Mouse (Mus musculus) CH12.LX (cell line): ENCODE measurements around the gene Strip1. TPM values are rescaled to one million over a fixed set of nuclear protein-coding genes. Genes with fewer than 3 reads are reported as not detected.
"Not testable (repeated sequence)": the region's sequence is repeated elsewhere in the genome, so short reads cannot be mapped to it uniquely, and the experiment has no call there.

Experiments
- DNase-seq: peaks from one replicate; pipeline ENCODE4 v3.0.0-alpha.2; 2013; ENCODE audit errors: extremely low read depth
- H3K27ac ChIP-seq: 2 replicates; pipeline ENCODE4 v1.5.1; 2012; ENCODE audit warnings: low read depth, mild to moderate bottlenecking, control low read depth, moderate library complexity; ENCODE audit not compliant: insufficient read depth
- H3K27me3 ChIP-seq: replicated peaks from 2 replicates; pipeline ENCODE3; 2012; ENCODE audit warnings: inconsistent platforms
- H3K36me3 ChIP-seq, 2 experiments: replicated peaks in 1 of 2; 2 replicates each; pipeline versions ENCODE3 to v1.6.1; 2012; ENCODE audit warnings: inconsistent platforms in 1 of 2, low read length in 1 of 2, mild to moderate bottlenecking in 1 of 2, mixed read lengths in 1 of 2, moderate library complexity in 1 of 2; ENCODE audit not compliant: control insufficient read depth in 1 of 2, insufficient read depth in 1 of 2
- H3K4me1 ChIP-seq, 2 experiments: 2 replicates each; pipeline ENCODE4 v1.6.1; 2012; ENCODE audit warnings: inconsistent platforms in 1 of 2, moderate library complexity in 1 of 2; ENCODE audit not compliant: insufficient read depth in 2 of 2, control insufficient read depth in 1 of 2
- H3K4me2 ChIP-seq: 2 replicates; pipeline ENCODE4 v1.6.1; 2012; ENCODE audit warnings: low read depth, mild to moderate bottlenecking, control low read depth; ENCODE audit not compliant: poor library complexity, insufficient read depth, severe bottlenecking
- H3K4me3 ChIP-seq, 3 experiments: fragments of 150-350 bp in 1 of 3; sonication (generic) in 1 of 3; replicated peaks in 1 of 3; 2 replicates each; pipeline versions ENCODE3 to v1.5.1; 2011 to 2012; ENCODE audit warnings: low read depth in 2 of 3, low read length in 2 of 3, mild to moderate bottlenecking in 2 of 3, moderate library complexity in 2 of 3, control low read depth in 1 of 3, improper control_type of control experiment in 1 of 3, inconsistent platforms in 1 of 3, mixed read lengths in 1 of 3; ENCODE audit not compliant: poor library complexity in 1 of 3
- H3K79me2 ChIP-seq: replicated peaks from 2 replicates; pipeline ENCODE4 v1.6.1; 2012; ENCODE audit warnings: mild to moderate bottlenecking, moderate library complexity; ENCODE audit not compliant: control insufficient read depth, poor library complexity, insufficient read depth, severe bottlenecking; ENCODE audit errors: extremely low read depth
- H3K9ac ChIP-seq: 2 replicates; pipeline ENCODE4 v1.6.1; 2012; ENCODE audit warnings: low read depth, mild to moderate bottlenecking, control low read depth, moderate library complexity; ENCODE audit not compliant: insufficient read depth
- H3K9me3 ChIP-seq: replicated peaks from 2 replicates; pipeline ENCODE3; 2012; ENCODE audit warnings: low read length, inconsistent platforms, mixed read lengths
- CHD1 ChIP-seq: IDR thresholded peaks from 2 replicates; pipeline ENCODE4 v1.6.1; 2012; ENCODE audit warnings: low read depth, low read length, improper control_type of control experiment, inconsistent platforms
- CHD2 ChIP-seq: IDR thresholded peaks from 2 replicates; pipeline ENCODE4 v1.6.1; 2011; ENCODE audit warnings: low read length, improper control_type of control experiment
- E2F4 ChIP-seq: IDR thresholded peaks from 2 replicates; pipeline ENCODE4 v1.6.1; 2011; ENCODE audit warnings: low read depth, low read length, improper control_type of control experiment; ENCODE audit not compliant: insufficient replicate concordance
- ELF1 ChIP-seq: IDR thresholded peaks from 2 replicates; pipeline ENCODE4 v1.6.1; 2014; ENCODE audit warnings: low read depth, mild to moderate bottlenecking, inconsistent platforms, low read length, improper control_type of control experiment
- HCFC1 ChIP-seq: IDR thresholded peaks from 2 replicates; pipeline ENCODE4 v1.6.1; 2012; ENCODE audit warnings: low read depth, mild to moderate bottlenecking, inconsistent platforms, low read length, improper control_type of control experiment
- IRF4 ChIP-seq: IDR thresholded peaks from 2 replicates; pipeline ENCODE4 v1.6.1; 2014; ENCODE audit warnings: low read depth, mild to moderate bottlenecking, inconsistent platforms, low read length, improper control_type of control experiment
- JUN ChIP-seq: IDR thresholded peaks from 2 replicates; pipeline ENCODE4 v1.6.1; 2011; ENCODE audit warnings: low read depth, mild to moderate bottlenecking, low read length, improper control_type of control experiment, moderate library complexity; ENCODE audit not compliant: insufficient read depth
- MAFK ChIP-seq: IDR thresholded peaks from 2 replicates; pipeline ENCODE4 v1.6.1; 2011; ENCODE audit warnings: low read length, improper control_type of control experiment; ENCODE audit not compliant: insufficient replicate concordance
- MAX ChIP-seq: IDR thresholded peaks from 2 replicates; pipeline ENCODE4 v1.6.1; 2011; ENCODE audit warnings: low read length, improper control_type of control experiment
- MXI1 ChIP-seq: IDR thresholded peaks from 2 replicates; pipeline ENCODE4 v1.6.1; 2011; ENCODE audit warnings: mild to moderate bottlenecking, low read depth, low read length, improper control_type of control experiment
- MYC ChIP-seq: IDR thresholded peaks from 2 replicates; pipeline ENCODE4 v1.6.1; 2011; ENCODE audit warnings: low read depth, mild to moderate bottlenecking, improper control_type of control experiment, low read length
- NELFE ChIP-seq: IDR thresholded peaks from 2 replicates; pipeline ENCODE4 v1.6.1; 2011; ENCODE audit warnings: low read depth, low read length, improper control_type of control experiment
- NRF1 ChIP-seq: IDR thresholded peaks from 2 replicates; pipeline ENCODE4 v1.6.1; 2014; ENCODE audit warnings: low read depth, mild to moderate bottlenecking, inconsistent platforms, low read length, improper control_type of control experiment, moderate library complexity
- POLR2AphosphoS2 ChIP-seq: IDR thresholded peaks from 2 replicates; pipeline ENCODE4 v1.6.1; 2011; ENCODE audit warnings: low read depth, low read length, improper control_type of control experiment
- RAD21 ChIP-seq: IDR thresholded peaks from 2 replicates; pipeline ENCODE4 v1.6.1; 2011; ENCODE audit warnings: low read depth, mild to moderate bottlenecking, low read length, improper control_type of control experiment, moderate library complexity
- RCOR1 ChIP-seq: conservative IDR thresholded peaks from 2 replicates; pipeline ENCODE4 v1.6.1; 2012; ENCODE audit warnings: low read depth, mild to moderate bottlenecking, inconsistent platforms, low read length, improper control_type of control experiment
- SIN3A ChIP-seq: IDR thresholded peaks from 2 replicates; pipeline ENCODE4 v1.6.1; 2012; ENCODE audit warnings: low read length, improper control_type of control experiment, inconsistent platforms
- SMC3 ChIP-seq: IDR thresholded peaks from 2 replicates; pipeline ENCODE4 v1.6.1; 2011; ENCODE audit warnings: low read depth, low read length, improper control_type of control experiment
- UBTF ChIP-seq: IDR thresholded peaks from 2 replicates; pipeline ENCODE4 v1.6.1; 2012; ENCODE audit warnings: low read depth, mild to moderate bottlenecking, inconsistent platforms, low read length, improper control_type of control experiment, moderate library complexity
- USF2 ChIP-seq: conservative IDR thresholded peaks from 2 replicates; pipeline ENCODE4 v1.6.1; 2011; ENCODE audit warnings: low read depth, low read length, improper control_type of control experiment
- ZC3H11A ChIP-seq: IDR thresholded peaks from 2 replicates; pipeline ENCODE4 v1.6.1; 2012; ENCODE audit warnings: low read depth, mild to moderate bottlenecking, inconsistent platforms, low read length, improper control_type of control experiment
- ZNF384 ChIP-seq: IDR thresholded peaks from 2 replicates; pipeline ENCODE4 v1.6.1; 2012; ENCODE audit warnings: low read depth, low read length, improper control_type of control experiment, inconsistent platforms
- dilution Hi-C: fragments of 300-500 bp; cut with MboI; formaldehyde crosslinking; loops from 2 replicates; pipeline ENCODE4 v1.14.3; 2020; ENCODE audit warnings: low sequenced_read_pairs; ENCODE audit not compliant: extremely low pct_unique_long_range_greater_than_20kb, extremely low pct_ligation_motif_present
- in situ Hi-C: fragments of 300-500 bp; cut with MboI; formaldehyde crosslinking; loops from 3 replicates; pipeline ENCODE4 v1.14.3; 2019; ENCODE audit warnings: low sequenced_read_pairs, low pct_ligation_motif_present, low pct_unique_long_range_greater_than_20kb, mixed read lengths
- polyA plus RNA-seq: library from polyadenylated mRNA; unstranded; fragments of >175 nt; gene quantifications from 2 replicates; pipeline ENCODE4 v1.2.1, GENCODE M21; 2012; ENCODE audit warnings: low read depth; ENCODE audit not compliant: insufficient read length
- total RNA-seq, 2 experiments: library from RNA; depleted of rRNA; stranded (reverse); fragments of 300-350 nt in 1 of 2; fragments of >200 nt in 1 of 2; gene quantifications; 2 replicates each; pipeline ENCODE4 v1.2.3; 2012 to 2014

Strip1 gene
- total and polyA plus RNA-seq, 3 experiments: 18.4 to 28.2 (median 27.0) TPM

GRCm38 (mm10) chr3:107652968-107653367 lies 21.5 kb upstream of the Strip1 start:
- Histone ChIP-seq H3K27ac (no peak overlapping the region), H3K9me3 (no peaks in the 10 kb centered on the region), H3K9ac (no peak overlapping the region), H3K4me3 (no peak overlapping the region), H3K4me2 (no peak overlapping the region), H3K4me1 (peaks cover 5 to 27% of the 10 kb centered on the region in 2 experiments; a peak in 3 of 4 replicates), H3K79me2 (no peaks in the 10 kb centered on the region), H3K36me3 (no peaks in the 10 kb centered on the region), H3K27me3 (no peaks in the 10 kb centered on the region)
- TF ChIP-seq NELFE (no peak), JUN (no peak), MAFK (no peak), POLR2AphosphoS2 (no peak), SIN3A (no peak), CHD2 (no peak), RCOR1 (no peak), ZC3H11A (no peak), MYC (no peak), UBTF (no peak), CHD1 (no peak), RAD21 (no peak), MXI1 (no peak)
- in situ Hi-C loops (no loop called here), dilution Hi-C loops (no loop called here)
- no peak for DNase-seq

GRCm38 (mm10) chr3:107650276-107650675 lies 18.8 kb upstream of the Strip1 start:
- H3K9ac ChIP-seq, in situ Hi-C loops, H3K4me2 ChIP-seq, H3K36me3 ChIP-seq, DNase-seq, dilution Hi-C loops, H3K79me2 ChIP-seq, H3K27ac ChIP-seq, H3K27me3 ChIP-seq, H3K9me3 ChIP-seq, H3K4me3 ChIP-seq: not testable (repeated sequence)
- H3K4me1 ChIP-seq: peaks cover 0 to 14% of the 10 kb centered on the region in 2 experiments; a peak in 2 of 4 replicates

DNA sequence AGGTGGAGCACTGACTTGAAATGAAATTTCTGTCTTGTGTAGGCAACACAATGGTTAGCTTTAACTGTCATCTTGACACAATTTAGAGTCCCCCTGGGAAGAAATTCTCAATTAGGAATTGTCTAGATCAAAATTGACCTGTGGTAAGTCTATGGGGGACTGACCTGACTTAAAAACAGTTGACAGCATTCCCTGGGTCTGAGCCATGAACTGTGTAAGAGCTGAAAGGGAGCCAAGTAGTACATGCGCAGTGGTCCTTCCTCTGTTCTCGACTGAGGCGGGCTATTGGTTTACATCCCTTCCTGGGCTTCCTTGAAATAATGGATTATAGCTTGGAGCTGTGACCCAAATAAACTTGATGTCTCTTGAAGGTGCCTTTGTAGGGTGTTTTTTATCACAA lies 15.5 kb upstream of the Strip1 start:
- Histone ChIP-seq H3K9ac (no peak overlapping the region), H3K27me3 (no peaks in the 10 kb centered on the region), H3K9me3 (no peaks in the 10 kb centered on the region), H3K4me1 (peaks cover 0 to 10% of the 10 kb centered on the region in 2 experiments; a peak in 2 of 4 replicates), H3K36me3 (no peaks in the 10 kb centered on the region), H3K79me2 (no peaks in the 10 kb centered on the region), H3K4me2 (no peak overlapping the region), H3K4me3 (no peak overlapping the region), H3K27ac (no peak overlapping the region)
- dilution Hi-C loops: no loop called here
- no peak for TF ChIP-seq NRF1
- TF ChIP-seq SIN3A: no peak
- no peak for TF ChIP-seq MXI1
- TF ChIP-seq USF2: no peak
- TF ChIP-seq ZNF384: no peak
- TF ChIP-seq HCFC1: no peak
- TF ChIP-seq MAX: no peak
- no peak for TF ChIP-seq IRF4
- no peak for TF ChIP-seq CHD1
- no peak for TF ChIP-seq SMC3
- TF ChIP-seq ZC3H11A: no peak
- no peak for TF ChIP-seq POLR2AphosphoS2
- TF ChIP-seq ELF1: no peak
- TF ChIP-seq MAFK: no peak
- TF ChIP-seq E2F4: no peak
- DNase-seq: no peak
- in situ Hi-C loops: no loop called here
